Mouse (Mus musculus) kidney, postnatal 36 days (tissue): ENCODE measurements around the gene Pknox1.
"Not testable (repeated sequence)": the region's sequence is repeated elsewhere in the genome, so short reads cannot be mapped to it uniquely, and the experiment has no call there.

Source experiments
- DNase-seq, 2 experiments: peaks; one replicate each; pipeline ENCODE4 v3.0.0; 2021 to 2022; ENCODE audit warnings: mixed read lengths in 2 of 2

The Pknox1 gene

GRCm38 (mm10) chr17:31564015-31564857, at the start of gene Pknox1:
Pknox1 (plus strand) TSS chr17:31564734.
- DNase-seq = peak; percentile 99 to 100

- no peak for DNase-seq
Measured at GRCm38 (mm10) chr17:31519344-31519945, 45.1 kb upstream of the Pknox1 start.

- DNase-seq = peak; percentile 100
Measured at GRCm38 (mm10) chr17:31519946-31520838, 44.3 kb upstream of the Pknox1 start, which contains the start of the genes Wdr4 and Ndufv3. Wdr4 (minus strand) TSS chr17:31519980. Ndufv3 (plus strand) TSS chr17:31520115.

GRCm38 (mm10) chr17:31520895-31521294, 43.6 kb upstream of the Pknox1 start:
- peak; percentile 82 to 87 for DNase-seq

GRCm38 (mm10) chr17:31521948-31522347, 42.6 kb upstream of the Pknox1 start:
- no peak for DNase-seq

- no peak for DNase-seq
Measured at GRCm38 (mm10) chr17:31525114-31525513, 39.4 kb upstream of the Pknox1 start.

- no peak for DNase-seq
Measured at GRCm38 (mm10) chr17:31525816-31526215, 38.7 kb upstream of the Pknox1 start.

- DNase-seq = peak; percentile 69 to 88
Measured at GRCm38 (mm10) chr17:31529314-31529713, 35.2 kb upstream of the Pknox1 start.

GRCm38 (mm10) chr17:31531441-31532158, 32.9 kb upstream of the Pknox1 start:
- DNase-seq = peak in 1 of 2 experiments; percentile 18

GRCm38 (mm10) chr17:31532331-31532730, 32.2 kb upstream of the Pknox1 start:
- DNase-seq = peak in 1 of 2 experiments; percentile 35

- DNase-seq = peak; percentile 58 to 69
Measured at GRCm38 (mm10) chr17:31535358-31535757, 29.2 kb upstream of the Pknox1 start.

GRCm38 (mm10) chr17:31535871-31536629, 28.5 kb upstream of the Pknox1 start:
- DNase-seq = peak; percentile 68 to 84

GRCm38 (mm10) chr17:31540101-31540500, 24.4 kb upstream of the Pknox1 start:
- DNase-seq = no peak

GRCm38 (mm10) chr17:31540809-31541459, 23.6 kb upstream of the Pknox1 start:
- DNase-seq = no peak

GRCm38 (mm10) chr17:31541460-31541831, 23.1 kb upstream of the Pknox1 start:
- DNase-seq = peak; percentile 45 to 63

- DNase-seq = no peak
Measured at GRCm38 (mm10) chr17:31543574-31543973, 21.0 kb upstream of the Pknox1 start.

- no peak for DNase-seq
Measured at GRCm38 (mm10) chr17:31546444-31547196, 17.9 kb upstream of the Pknox1 start.

GRCm38 (mm10) chr17:31547974-31548373, 16.6 kb upstream of the Pknox1 start:
- no peak for DNase-seq

- peak; percentile 29 to 37 for DNase-seq
Measured at GRCm38 (mm10) chr17:31549389-31549788, 15.1 kb upstream of the Pknox1 start.

- DNase-seq = not testable (repeated sequence)
Measured at GRCm38 (mm10) chr17:31552601-31553000, 11.9 kb upstream of the Pknox1 start.
